Mouse (Mus musculus) liver, embryonic 14.5 days (tissue): ENCODE data around the gene Wbp11. TPM values are rescaled to one million over a fixed set of nuclear protein-coding genes. Genes with fewer than 3 reads are reported as not detected.

ENCODE experiments used
- ATAC-seq: fragments of 200-750 bp; cut with Nextera tagmentation; 2 replicates; pipeline ENCODE4 v1.8.0; 2017; ENCODE audit warnings: moderate number of reproducible peaks, mild to moderate bottlenecking, moderate library complexity; ENCODE audit not compliant: insufficient read depth
- DNase-seq, 3 experiments: peaks; one replicate each; pipeline ENCODE4 v3.0.0-alpha.2; 2012 to 2013; ENCODE audit warnings: low read depth in 3 of 3, low spot score in 3 of 3
- H3K27ac ChIP-seq: fragments of 300-500 bp; sonication (generic); 2 replicates; pipeline ENCODE4 v1.5.1; 2014; ENCODE audit warnings: moderate library complexity, mild to moderate bottlenecking, control low read depth, inconsistent platforms
- H3K27me3 ChIP-seq: fragments of 300-500 bp; sonication (generic); 2 replicates; pipeline ENCODE4 v1.6.1; 2014; ENCODE audit warnings: mild to moderate bottlenecking, low read length, moderate library complexity; ENCODE audit not compliant: control insufficient read depth, insufficient read depth
- H3K36me3 ChIP-seq: fragments of 300-500 bp; sonication (generic); replicated peaks from 2 replicates; pipeline ENCODE4 v1.6.1; 2014; ENCODE audit warnings: low read depth; ENCODE audit not compliant: control insufficient read depth, insufficient read depth
- H3K4me1 ChIP-seq, 2 experiments: fragments of 200-500 bp in 1 of 2; fragments of 300-500 bp in 1 of 2; sonication (generic) in 1 of 2; replicated peaks; 2 replicates each; pipeline ENCODE4 v1.6.1; 2012 to 2014; ENCODE audit warnings: antibody characterized with exemption in 1 of 2, inconsistent platforms in 1 of 2, low read length in 1 of 2; ENCODE audit not compliant: control insufficient read depth in 2 of 2, insufficient read depth in 2 of 2
- H3K4me2 ChIP-seq: fragments of 300-500 bp; sonication (generic); 2 replicates; pipeline ENCODE4 v1.6.1; 2014; ENCODE audit warnings: low read depth, mild to moderate bottlenecking, control low read depth, moderate library complexity
- H3K4me3 ChIP-seq, 2 experiments: fragments of 200-500 bp in 1 of 2; fragments of 300-500 bp in 1 of 2; sonication (generic) in 1 of 2; 2 replicates each; pipeline ENCODE4 v1.5.1; 2012 to 2014; ENCODE audit warnings: low read depth in 2 of 2, low read length in 2 of 2, mild to moderate bottlenecking in 2 of 2, control low read depth in 1 of 2, inconsistent platforms in 1 of 2, moderate library complexity in 1 of 2; ENCODE audit not compliant: insufficient read depth in 1 of 2
- H3K9ac ChIP-seq: fragments of 300-500 bp; sonication (generic); replicated peaks from 2 replicates; pipeline ENCODE4 v1.6.1; 2014; ENCODE audit warnings: mild to moderate bottlenecking, control low read depth, moderate library complexity
- H3K9me3 ChIP-seq: fragments of 300-500 bp; sonication (generic); 2 replicates; pipeline ENCODE4 v1.6.1; 2016; ENCODE audit warnings: low read length, mixed read lengths; ENCODE audit not compliant: control insufficient read depth
- CTCF ChIP-seq: IDR thresholded peaks from 2 replicates; pipeline ENCODE4 v1.5.1; 2016; ENCODE audit warnings: antibody characterized with exemption, low read depth, control low read depth
- EP300 ChIP-seq: IDR thresholded peaks from 2 replicates; pipeline ENCODE4 v1.6.1; 2016; ENCODE audit warnings: antibody characterized with exemption, low read depth
- WGBS: fragments of 180-500 bp; shearing (Covaris S2); extraction: QIAGEN DNeasy Blood & Tissue Kit; methylation state at CpG from one replicate; pipeline ENCODE4 v1.1.7; 2014; ENCODE audit not compliant: insufficient replicate concordance; 5-methylcytosine and 5-hydroxymethylcytosine counted together
- microRNA-seq: library from miRNA; unstranded; fragments of <30 nt; microRNA quantifications from one replicate; pipeline ENCODE4, GENCODE M21; 2016
- polyA plus RNA-seq, 2 experiments: library from polyadenylated mRNA; depleted of rRNA in 1 of 2; stranded (reverse) in 1 of 2; unstranded in 1 of 2; fragments of >200 nt; fragmentation: Nextera tagmentation in 1 of 2; extraction: Ambion mirVana in 1 of 2; gene quantifications; 2 replicates each; pipeline versions ENCODE4 v1.2.1 to v1.2.3; 2012 to 2014

Wbp11 gene
- polyA plus RNA-seq, 2 experiments = 37.6 to 51.3 TPM

DNA sequence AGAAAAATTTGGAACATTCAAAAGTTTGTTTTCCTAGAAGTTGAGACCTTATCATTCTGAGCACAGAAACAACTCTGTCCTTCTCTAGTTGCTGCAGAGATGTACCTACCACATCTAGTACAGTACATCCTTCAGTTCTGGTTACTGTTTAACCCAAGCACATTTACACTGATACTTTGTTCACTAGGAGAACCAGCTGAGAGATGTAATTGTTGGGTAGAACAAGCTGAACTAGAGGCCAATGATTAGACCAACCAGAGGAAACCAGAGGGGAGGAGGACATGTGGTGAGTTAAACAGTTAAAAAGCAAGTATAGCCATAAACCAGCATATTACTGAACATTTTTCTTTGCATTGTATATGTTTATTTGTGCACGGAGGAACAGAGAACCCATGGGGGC, 51.6 kb downstream of the Wbp11 start:
- no peak for DNase-seq

DNA sequence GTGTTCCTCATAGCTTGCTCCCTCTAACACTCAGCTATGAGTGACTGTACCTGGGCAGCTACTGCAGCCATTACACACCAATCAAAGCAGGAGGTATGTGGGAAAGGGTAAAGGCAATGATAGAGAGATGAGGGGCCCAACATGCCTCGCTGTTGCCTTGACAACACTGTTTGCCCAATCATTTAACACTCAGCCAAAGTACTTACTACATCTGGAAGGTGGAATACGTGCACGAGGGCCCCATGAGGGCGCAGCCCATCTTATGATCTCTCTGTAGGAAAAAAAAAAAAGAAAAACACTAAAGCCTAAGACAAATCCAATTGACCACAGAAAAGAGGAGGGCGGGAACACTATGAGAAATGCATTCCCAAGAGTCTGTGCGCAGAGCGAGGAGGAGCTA, 58.2 kb downstream of the Wbp11 start:
- no peaks in the 10 kb centered on the region for H3K36me3 ChIP-seq
- 64% methylated on average over 7 of the region's 7 CpGs for WGBS
- no peak overlapping the region for H3K4me2 ChIP-seq
- no peak for TF ChIP-seq CTCF
- no peak for TF ChIP-seq EP300
- H3K4me1 ChIP-seq = no peaks in the 10 kb centered on the region
- ATAC-seq = no peak
- DNase-seq = no peak
- H3K9me3 ChIP-seq = no peaks in the 10 kb centered on the region
- H3K9ac ChIP-seq = no peak overlapping the region
- no peak overlapping the region for H3K27ac ChIP-seq
- no peaks in the 10 kb centered on the region; the same call in 1 of the 2 replicates for H3K27me3 ChIP-seq
- H3K4me3 ChIP-seq = no peak overlapping the region

More for the DNA sequence above, 51.6 kb downstream of the Wbp11 start:
- no peak overlapping the region for H3K4me2 ChIP-seq
- no peaks in the 10 kb centered on the region for H3K9me3 ChIP-seq
- no peak for ATAC-seq
- H3K4me3 ChIP-seq = no peak overlapping the region
- no peaks in the 10 kb centered on the region; the same call in none of the 2 replicates for H3K27me3 ChIP-seq
- no peaks in the 10 kb centered on the region for H3K4me1 ChIP-seq
- WGBS = 63% methylated on average over 1 of the region's 1 CpGs
- no peaks in the 10 kb centered on the region for H3K36me3 ChIP-seq
- TF ChIP-seq EP300 (no peak), CTCF (no peak)
- H3K27ac ChIP-seq = no peak overlapping the region
- H3K9ac ChIP-seq = no peak overlapping the region

DNA sequence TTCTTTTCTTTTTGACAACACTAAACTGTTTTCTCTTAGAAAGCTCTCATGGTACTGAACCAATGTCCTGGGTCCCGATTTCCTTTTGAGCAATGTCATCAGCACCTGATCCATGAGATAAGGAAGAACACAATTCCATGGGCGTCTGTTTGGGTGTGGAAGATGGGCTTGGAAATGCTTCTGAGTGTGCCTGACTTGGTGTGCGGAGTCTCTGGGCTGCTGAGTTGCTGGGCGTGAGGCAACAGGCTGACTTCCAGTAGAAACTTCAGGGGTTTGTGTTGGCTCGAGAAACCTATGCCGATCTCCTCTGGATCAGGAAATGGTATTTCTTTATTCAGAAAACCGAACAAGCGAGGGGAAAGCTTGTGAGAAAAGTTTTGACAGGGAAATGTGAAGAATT, 58.9 kb downstream of the Wbp11 start:
- Histone ChIP-seq H3K27ac (no peak overlapping the region), H3K4me3 (no peak overlapping the region), H3K9ac (no peak overlapping the region), H3K36me3 (no peaks in the 10 kb centered on the region), H3K27me3 (no peaks in the 10 kb centered on the region; the same call in 1 of the 2 replicates), H3K4me1 (no peaks in the 10 kb centered on the region), H3K4me2 (no peak overlapping the region), H3K9me3 (no peaks in the 10 kb centered on the region)
- WGBS = 58% methylated on average over 8 of the region's 8 CpGs
- ATAC-seq (no peak), DNase-seq (no peak)
- TF ChIP-seq CTCF (no peak), EP300 (no peak)

DNA sequence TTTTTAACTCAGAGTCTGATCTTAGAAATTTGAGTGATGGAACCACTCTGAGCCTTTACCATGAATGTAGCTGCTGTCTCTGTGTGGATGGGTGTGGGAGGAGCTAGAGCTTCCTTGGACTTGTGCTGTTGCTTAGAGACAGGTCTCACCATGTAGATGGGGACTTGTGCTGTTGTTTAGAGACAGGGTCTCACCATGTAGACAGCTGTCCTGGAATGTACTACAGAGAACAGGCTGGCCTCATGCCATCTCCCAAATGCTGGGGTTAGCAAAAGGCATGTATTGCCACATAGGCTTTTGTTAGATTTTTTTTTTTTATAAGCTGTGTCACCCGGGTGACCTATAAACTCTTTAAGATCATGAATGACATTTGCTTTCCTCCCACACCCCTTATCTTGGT, 64.1 kb downstream of the Wbp11 start:
- ATAC-seq = no peak
- WGBS = 23% methylated on average over 1 of the region's 1 CpGs

More for the DNA sequence above, 64.1 kb downstream of the Wbp11 start:
- no peak overlapping the region for H3K4me3 ChIP-seq
- H3K27ac ChIP-seq = no peak overlapping the region
- H3K9ac ChIP-seq = no peak overlapping the region
- TF ChIP-seq CTCF (no peak), EP300 (no peak)
- H3K27me3 ChIP-seq = no peaks in the 10 kb centered on the region
- no peak for DNase-seq
- H3K4me1 ChIP-seq = no peaks in the 10 kb centered on the region; a peak in 1 of 4 replicates
- H3K4me2 ChIP-seq = no peak overlapping the region
- no peaks in the 10 kb centered on the region for H3K36me3 ChIP-seq
- no peaks in the 10 kb centered on the region for H3K9me3 ChIP-seq

Small RNAs within 50 kb of the gene (microRNA-seq; reads per million reads assigned to microRNA genes)
- gene Gm44364 = not detected

Other genes starting within 250 kb of the Wbp11 start
- gene Plbd1, start 166.3 kb downstream of the Wbp11 start, polyA plus RNA-seq (2012; rRNA removed) = 2.5 and 3.9 TPM in 2 replicates
- 5.9 and 7.6 TPM in 2 replicates for gene Plbd1, start 166.3 kb downstream of the Wbp11 start, polyA plus RNA-seq (2014; fragmentation: Nextera tagmentation; extraction: Ambion mirVana)
- gene Gucy2c, start 46.5 kb downstream of the Wbp11 start, polyA plus RNA-seq (2012; rRNA removed) = 0.08 and 0.11 TPM in 2 replicates
- 0.06 and 0.10 TPM in 2 replicates for gene Gucy2c, start 46.5 kb downstream of the Wbp11 start, polyA plus RNA-seq (2014; fragmentation: Nextera tagmentation; extraction: Ambion mirVana)
- gene Hist4h4, start 23.8 kb downstream of the Wbp11 start, polyA plus RNA-seq (2012; rRNA removed) = 2.4 and 3.2 TPM in 2 replicates
- gene Hist4h4, start 23.8 kb downstream of the Wbp11 start, polyA plus RNA-seq (2014; fragmentation: Nextera tagmentation; extraction: Ambion mirVana) = 1.6 and 1.8 TPM in 2 replicates
- 62.4 and 112 TPM in 2 replicates for gene H2afj, start 20.0 kb downstream of the Wbp11 start, polyA plus RNA-seq (2012; rRNA removed)
- 130 and 133 TPM in 2 replicates for gene H2afj, start 20.0 kb downstream of the Wbp11 start, polyA plus RNA-seq (2014; fragmentation: Nextera tagmentation; extraction: Ambion mirVana)
- 0.13 and 0.73 TPM in 2 replicates for gene BC049715, start 607 bp downstream of the Wbp11 start, polyA plus RNA-seq (2012; rRNA removed)
- gene BC049715, start 607 bp downstream of the Wbp11 start, polyA plus RNA-seq (2014; fragmentation: Nextera tagmentation; extraction: Ambion mirVana) = 0.57 and 0.71 TPM in 2 replicates
- 0.11 and 0.18 TPM in 2 replicates for gene Smco3, start 7.2 kb upstream of the Wbp11 start, polyA plus RNA-seq (2012; rRNA removed)
- 0.15 TPM in 1 of 2 replicates, not detected in the other for gene Smco3, start 7.2 kb upstream of the Wbp11 start, polyA plus RNA-seq (2014; fragmentation: Nextera tagmentation; extraction: Ambion mirVana)
- gene Art4, start 29.5 kb upstream of the Wbp11 start, polyA plus RNA-seq (2012; rRNA removed) = 17.8 and 23.3 TPM in 2 replicates
- gene Art4, start 29.5 kb upstream of the Wbp11 start, polyA plus RNA-seq (2014; fragmentation: Nextera tagmentation; extraction: Ambion mirVana) = 20.3 and 22.6 TPM in 2 replicates
- gene Mgp, start 47.6 kb upstream of the Wbp11 start, polyA plus RNA-seq (2012; rRNA removed) = 0.88 and 1.6 TPM in 2 replicates
- gene Mgp, start 47.6 kb upstream of the Wbp11 start, polyA plus RNA-seq (2014; fragmentation: Nextera tagmentation; extraction: Ambion mirVana) = 0.96 and 1.2 TPM in 2 replicates
- gene Erp27, start 93.9 kb upstream of the Wbp11 start, polyA plus RNA-seq (2012; rRNA removed) = 0.06 and 0.08 TPM in 2 replicates
- gene Erp27, start 93.9 kb upstream of the Wbp11 start, polyA plus RNA-seq (2014; fragmentation: Nextera tagmentation; extraction: Ambion mirVana) = 0.09 TPM in 1 of 2 replicates, not detected in the other
- 0.01 TPM in 1 of 2 replicates, not detected in the other for gene Pde6h, start 95.6 kb upstream of the Wbp11 start, polyA plus RNA-seq (2012; rRNA removed)
- gene Pde6h, start 95.6 kb upstream of the Wbp11 start, polyA plus RNA-seq (2014; fragmentation: Nextera tagmentation; extraction: Ambion mirVana) = not detected in 2 replicates
- 79.4 and 84.5 TPM in 2 replicates for gene Arhgdib, start 113.7 kb upstream of the Wbp11 start, polyA plus RNA-seq (2012; rRNA removed)
- gene Arhgdib, start 113.7 kb upstream of the Wbp11 start, polyA plus RNA-seq (2014; fragmentation: Nextera tagmentation; extraction: Ambion mirVana) = 108 and 122 TPM in 2 replicates